Mouse (Mus musculus) erythroblast, embryonic 14.5 days (primary cell): ENCODE measurements around the gene Gm45716. TPM values are rescaled to one million over a fixed set of nuclear protein-coding genes. Genes with fewer than 3 reads are reported as not detected.

Source experiments
- H3K27me3 ChIP-seq: 2 replicates; pipeline ENCODE4 v1.6.1; 2012; ENCODE audit warnings: inconsistent platforms; ENCODE audit not compliant: control insufficient read depth
- H3K36me3 ChIP-seq: 2 replicates; pipeline ENCODE4 v1.6.1; 2012; ENCODE audit warnings: mild to moderate bottlenecking, inconsistent platforms; ENCODE audit not compliant: control insufficient read depth
- H3K4me1 ChIP-seq: 2 replicates; pipeline ENCODE4 v1.6.1; 2012; ENCODE audit warnings: inconsistent platforms; ENCODE audit not compliant: control insufficient read depth
- H3K4me3 ChIP-seq: replicated peaks from 2 replicates; pipeline ENCODE3; 2012; ENCODE audit warnings: moderate library complexity, mild to moderate bottlenecking, inconsistent platforms
- H3K9me3 ChIP-seq: 2 replicates; pipeline ENCODE4 v1.6.1; 2012; ENCODE audit warnings: low read length, inconsistent platforms, mixed read lengths; ENCODE audit not compliant: control insufficient read depth
- GATA1 ChIP-seq: IDR thresholded peaks from 2 replicates; pipeline ENCODE4 v1.6.1; 2012; ENCODE audit warnings: low read length, inconsistent platforms, mixed read lengths
- TAL1 ChIP-seq: IDR thresholded peaks from 3 replicates; pipeline ENCODE4 v1.6.1; 2012; ENCODE audit warnings: low read length, inconsistent platforms, mixed read lengths
- polyA plus RNA-seq: library from polyadenylated mRNA; stranded (reverse); fragments of >175 nt; gene quantifications from 2 replicates; pipeline ENCODE4 v1.2.3, GENCODE M21; 2012

The Gm45716 gene
- polyA plus RNA-seq, 1 experiment = 0.04 TPM

- H3K9me3 ChIP-seq = no peaks in the 10 kb centered on the region
- H3K4me3 ChIP-seq = no peak overlapping the region
- H3K4me1 ChIP-seq = peaks cover 24% of the 10 kb centered on the region
- no peaks in the 10 kb centered on the region for H3K36me3 ChIP-seq
- no peak for TF ChIP-seq TAL1
- TF ChIP-seq GATA1 = no peak
- peaks cover 7% of the 10 kb centered on the region; the same call in 1 of the 2 replicates for H3K27me3 ChIP-seq
Observed at GRCm38 (mm10) chr11:90251923-90252322, 64.4 kb downstream of the Gm45716 start.

- H3K27me3 ChIP-seq = peaks cover 7% of the 10 kb centered on the region; the same call in 1 of the 2 replicates
- peaks cover 24% of the 10 kb centered on the region for H3K4me1 ChIP-seq
- H3K9me3 ChIP-seq = no peaks in the 10 kb centered on the region
- no peak overlapping the region for H3K4me3 ChIP-seq
- H3K36me3 ChIP-seq = no peaks in the 10 kb centered on the region
- TF ChIP-seq GATA1 (no peak), TAL1 (no peak)
Observed at GRCm38 (mm10) chr11:90252366-90252765, 64.9 kb downstream of the Gm45716 start.

- Histone ChIP-seq H3K36me3 (no peaks in the 10 kb centered on the region), H3K27me3 (peaks cover 7% of the 10 kb centered on the region; the same call in 1 of the 2 replicates), H3K9me3 (no peaks in the 10 kb centered on the region), H3K4me3 (no peak overlapping the region), H3K4me1 (peaks cover 11% of the 10 kb centered on the region)
- no peak for TF ChIP-seq TAL1
- no peak for TF ChIP-seq GATA1
Observed at GRCm38 (mm10) chr11:90254536-90254935, 67.1 kb downstream of the Gm45716 start.

- peaks cover 1% of the 10 kb centered on the region; the same call in 1 of the 2 replicates for H3K4me1 ChIP-seq
- no peak overlapping the region for H3K4me3 ChIP-seq
- no peaks in the 10 kb centered on the region for H3K27me3 ChIP-seq
- TF ChIP-seq GATA1 = no peak
- no peak for TF ChIP-seq TAL1
- H3K9me3 ChIP-seq = no peaks in the 10 kb centered on the region
- no peaks in the 10 kb centered on the region for H3K36me3 ChIP-seq
Observed at GRCm38 (mm10) chr11:90255687-90256086, 68.2 kb downstream of the Gm45716 start.

GRCm38 (mm10) chr11:90256833-90257525, 69.5 kb downstream of the Gm45716 start:
- TF ChIP-seq GATA1 = no peak
- Histone ChIP-seq H3K4me3 (no peak overlapping the region), H3K27me3 (no peaks in the 10 kb centered on the region), H3K36me3 (peaks cover 7% of the 10 kb centered on the region; the same call in 1 of the 2 replicates), H3K4me1 (peaks cover 1% of the 10 kb centered on the region; the same call in 1 of the 2 replicates), H3K9me3 (no peaks in the 10 kb centered on the region)

GRCm38 (mm10) chr11:90258321-90258927, 70.9 kb downstream of the Gm45716 start:
- H3K27me3 ChIP-seq = no peaks in the 10 kb centered on the region
- no peak overlapping the region for H3K4me3 ChIP-seq
- peaks cover 16% of the 10 kb centered on the region for H3K36me3 ChIP-seq
- TF ChIP-seq TAL1 (no peak), GATA1 (no peak)
- no peaks in the 10 kb centered on the region for H3K9me3 ChIP-seq
- 0 out of 2 replicates have a peak, but pooled peaks cover 1% of the 10 kb centered on the region for H3K4me1 ChIP-seq

- no peaks in the 10 kb centered on the region for H3K27me3 ChIP-seq
- peaks cover 16% of the 10 kb centered on the region for H3K36me3 ChIP-seq
Observed at GRCm38 (mm10) chr11:90259071-90259470, 71.6 kb downstream of the Gm45716 start.

GRCm38 (mm10) chr11:90259826-90260225, 72.3 kb downstream of the Gm45716 start:
- Histone ChIP-seq H3K4me3 (no peak overlapping the region), H3K36me3 (peaks cover 21% of the 10 kb centered on the region), H3K9me3 (no peaks in the 10 kb centered on the region), H3K4me1 (0 out of 2 replicates have a peak, but pooled peaks cover 1% of the 10 kb centered on the region), H3K27me3 (no peaks in the 10 kb centered on the region)
- no peak for TF ChIP-seq GATA1
- no peak for TF ChIP-seq TAL1

More at GRCm38 (mm10) chr11:90259071-90259470, 71.6 kb downstream of the Gm45716 start:
- Histone ChIP-seq H3K4me1 (0 out of 2 replicates have a peak, but pooled peaks cover 1% of the 10 kb centered on the region), H3K9me3 (no peaks in the 10 kb centered on the region), H3K4me3 (no peak overlapping the region)
- no peak for TF ChIP-seq TAL1
- no peak for TF ChIP-seq GATA1

- 0 out of 2 replicates have a peak, but pooled peaks cover 1% of the 10 kb centered on the region for H3K4me1 ChIP-seq
- H3K9me3 ChIP-seq = no peaks in the 10 kb centered on the region
- H3K4me3 ChIP-seq = no peak overlapping the region
- TF ChIP-seq TAL1 (no peak), GATA1 (no peak)
- H3K36me3 ChIP-seq = peaks cover 21% of the 10 kb centered on the region
- H3K27me3 ChIP-seq = no peaks in the 10 kb centered on the region
Observed at GRCm38 (mm10) chr11:90264180-90264579, 76.7 kb downstream of the Gm45716 start.
